Mouse (Mus musculus): Measurements from ENCODE around the gene Fmnl1. TPM values are rescaled to one million over a fixed set of nuclear protein-coding genes. Genes with fewer than 3 reads are reported as not detected.

Fmnl1 gene
- polyA plus RNA-seq, 1 experiment = 235 TPM

GRCm38 (mm10) chr11:103223951-103224456 lies 53.1 kb downstream of the Fmnl1 start:
- Histone ChIP-seq H3K4me3 (ENCODE audit: control insufficient read depth, insufficient read depth, low read length) (no peak overlapping the region), H3K27ac (ENCODE audit: control insufficient read depth, insufficient read depth, low read length) (no peak overlapping the region), H3K36me3 (ENCODE audit: control insufficient read depth, insufficient read depth, low read length) (peaks cover 43% of the 10 kb centered on the region), H3K27me3 (ENCODE audit: control insufficient read depth, insufficient read depth, low read length) (no peaks in the 10 kb centered on the region), H3K4me1 (replicated peaks; ENCODE audit: control insufficient read depth, insufficient read depth, low read length) (no peaks in the 10 kb centered on the region)
- no peak for TF ChIP-seq POLR2A (IDR thresholded peaks at IDR 0.05; ENCODE audit: control insufficient read depth, extremely low read depth, insufficient read depth, low read length, poor library complexity)
- TF ChIP-seq CTCF (IDR thresholded peaks at IDR 0.05; ENCODE audit: borderline replicate concordance, control insufficient read depth, extremely low read depth, insufficient read depth, low read length, poor library complexity) = no peak
- WGBS = 93% methylated on average over 18 of the region's 18 CpGs
- DNase-seq = no peak

- TF ChIP-seq POLR2A (IDR thresholded peaks at IDR 0.05; ENCODE audit: control insufficient read depth, extremely low read depth, insufficient read depth, low read length, poor library complexity) (no peak), CTCF (IDR thresholded peaks at IDR 0.05; ENCODE audit: borderline replicate concordance, control insufficient read depth, extremely low read depth, insufficient read depth, low read length, poor library complexity) (no peak)
- Histone ChIP-seq H3K36me3 (ENCODE audit: control insufficient read depth, insufficient read depth, low read length) (peaks cover 53% of the 10 kb centered on the region), H3K4me3 (ENCODE audit: control insufficient read depth, insufficient read depth, low read length) (no peak overlapping the region), H3K4me1 (replicated peaks; ENCODE audit: control insufficient read depth, insufficient read depth, low read length) (no peaks in the 10 kb centered on the region), H3K27me3 (ENCODE audit: control insufficient read depth, insufficient read depth, low read length) (no peaks in the 10 kb centered on the region), H3K27ac (ENCODE audit: control insufficient read depth, insufficient read depth, low read length) (no peak overlapping the region)
- no peak for DNase-seq
- 97% methylated on average over 2 of the region's 2 CpGs for WGBS
Measured at GRCm38 (mm10) chr11:103229608-103230007, 58.7 kb downstream of the Fmnl1 start.

- Histone ChIP-seq H3K4me3 (ENCODE audit: control insufficient read depth, insufficient read depth, low read length) (no peak overlapping the region), H3K27ac (ENCODE audit: control insufficient read depth, insufficient read depth, low read length) (no peak overlapping the region), H3K4me1 (replicated peaks; ENCODE audit: control insufficient read depth, insufficient read depth, low read length) (no peaks in the 10 kb centered on the region), H3K36me3 (ENCODE audit: control insufficient read depth, insufficient read depth, low read length) (peaks cover 43% of the 10 kb centered on the region), H3K27me3 (ENCODE audit: control insufficient read depth, insufficient read depth, low read length) (no peaks in the 10 kb centered on the region)
- 98% methylated on average over 19 of the region's 19 CpGs for WGBS
- TF ChIP-seq POLR2A (IDR thresholded peaks at IDR 0.05; ENCODE audit: control insufficient read depth, extremely low read depth, insufficient read depth, low read length, poor library complexity) (no peak), CTCF (IDR thresholded peaks at IDR 0.05; ENCODE audit: borderline replicate concordance, control insufficient read depth, extremely low read depth, insufficient read depth, low read length, poor library complexity) (no peak)
- DNase-seq = no peak
Measured at GRCm38 (mm10) chr11:103230626-103231025, 59.7 kb downstream of the Fmnl1 start.

DNA sequence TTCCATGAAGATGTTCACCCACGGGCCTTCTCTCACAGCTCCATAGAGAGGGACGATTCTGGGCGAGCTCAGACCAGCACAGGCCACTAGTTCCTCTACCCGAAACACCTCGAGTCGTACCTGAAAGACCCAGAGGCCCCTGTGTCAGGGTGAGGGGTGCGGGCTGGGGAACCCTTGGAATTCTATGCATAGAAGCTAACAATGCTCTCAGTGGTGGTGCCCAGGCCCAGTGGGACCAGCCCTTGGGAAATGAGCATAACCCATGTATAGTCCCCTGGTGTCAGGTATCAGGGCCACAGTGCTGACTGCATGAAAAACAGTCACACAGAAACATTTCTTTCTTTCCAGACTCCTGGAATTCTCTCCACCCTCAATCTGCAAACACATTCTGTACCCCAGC lies 60.5 kb downstream of the Fmnl1 start:
- WGBS = 98% methylated on average over 7 of the region's 7 CpGs

DNA sequence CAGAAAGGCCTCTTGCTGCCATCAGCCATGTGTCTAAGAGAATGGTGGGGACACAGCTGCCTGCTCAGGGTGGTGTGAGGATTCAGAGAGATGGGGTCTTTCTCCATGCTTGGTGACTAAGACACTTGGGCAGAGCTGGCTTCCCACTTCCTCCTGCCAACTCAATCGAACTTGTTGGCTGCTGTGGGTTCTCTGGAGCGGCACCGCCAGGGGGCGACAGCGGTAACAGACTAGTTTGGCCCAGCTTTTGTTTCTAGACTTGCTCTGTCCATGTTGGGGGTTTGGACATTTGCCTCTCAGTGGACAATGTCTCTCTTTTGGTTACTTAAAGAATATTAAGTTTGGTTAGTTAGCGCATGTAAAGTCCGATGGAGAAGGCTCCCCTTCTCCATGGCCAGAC lies 62.1 kb downstream of the Fmnl1 start:
- Histone ChIP-seq H3K4me1 (replicated peaks; ENCODE audit: control insufficient read depth, insufficient read depth, low read length) (no peaks in the 10 kb centered on the region), H3K27ac (ENCODE audit: control insufficient read depth, insufficient read depth, low read length) (no peak overlapping the region), H3K36me3 (ENCODE audit: control insufficient read depth, insufficient read depth, low read length) (peaks cover 30% of the 10 kb centered on the region), H3K4me3 (ENCODE audit: control insufficient read depth, insufficient read depth, low read length) (no peak overlapping the region), H3K27me3 (ENCODE audit: control insufficient read depth, insufficient read depth, low read length) (no peaks in the 10 kb centered on the region)
- TF ChIP-seq CTCF (IDR thresholded peaks at IDR 0.05; ENCODE audit: borderline replicate concordance, control insufficient read depth, extremely low read depth, insufficient read depth, low read length, poor library complexity) (peak; percentile 94), POLR2A (IDR thresholded peaks at IDR 0.05; ENCODE audit: control insufficient read depth, extremely low read depth, insufficient read depth, low read length, poor library complexity) (no peak)
- DNase-seq = peak; percentile 84
- 30% methylated on average over 7 of the region's 7 CpGs for WGBS

More for the DNA sequence above, 60.5 kb downstream of the Fmnl1 start:
- TF ChIP-seq CTCF (IDR thresholded peaks at IDR 0.05; ENCODE audit: borderline replicate concordance, control insufficient read depth, extremely low read depth, insufficient read depth, low read length, poor library complexity) = no peak
- TF ChIP-seq POLR2A (IDR thresholded peaks at IDR 0.05; ENCODE audit: control insufficient read depth, extremely low read depth, insufficient read depth, low read length, poor library complexity) = no peak
- H3K4me1 ChIP-seq (replicated peaks; ENCODE audit: control insufficient read depth, insufficient read depth, low read length) = no peaks in the 10 kb centered on the region
- no peaks in the 10 kb centered on the region for H3K27me3 ChIP-seq (ENCODE audit: control insufficient read depth, insufficient read depth, low read length)
- no peak overlapping the region for H3K4me3 ChIP-seq (ENCODE audit: control insufficient read depth, insufficient read depth, low read length)
- no peak overlapping the region for H3K27ac ChIP-seq (ENCODE audit: control insufficient read depth, insufficient read depth, low read length)
- DNase-seq = no peak
- peaks cover 35% of the 10 kb centered on the region for H3K36me3 ChIP-seq (ENCODE audit: control insufficient read depth, insufficient read depth, low read length)

GRCm38 (mm10) chr11:103234447-103234846 lies 63.5 kb downstream of the Fmnl1 start:
- peaks cover 41% of the 10 kb centered on the region for H3K36me3 ChIP-seq (ENCODE audit: control insufficient read depth, insufficient read depth, low read length)
- H3K27me3 ChIP-seq (ENCODE audit: control insufficient read depth, insufficient read depth, low read length) = no peaks in the 10 kb centered on the region
- WGBS = 85% methylated on average over 1 of the region's 1 CpGs
- H3K4me3 ChIP-seq (ENCODE audit: control insufficient read depth, insufficient read depth, low read length) = no peak overlapping the region
- TF ChIP-seq CTCF (IDR thresholded peaks at IDR 0.05; ENCODE audit: borderline replicate concordance, control insufficient read depth, extremely low read depth, insufficient read depth, low read length, poor library complexity) = no peak
- no peak for TF ChIP-seq POLR2A (IDR thresholded peaks at IDR 0.05; ENCODE audit: control insufficient read depth, extremely low read depth, insufficient read depth, low read length, poor library complexity)
- H3K4me1 ChIP-seq (replicated peaks; ENCODE audit: control insufficient read depth, insufficient read depth, low read length) = no peaks in the 10 kb centered on the region
- H3K27ac ChIP-seq (ENCODE audit: control insufficient read depth, insufficient read depth, low read length) = no peak overlapping the region
- no peak for DNase-seq

DNA sequence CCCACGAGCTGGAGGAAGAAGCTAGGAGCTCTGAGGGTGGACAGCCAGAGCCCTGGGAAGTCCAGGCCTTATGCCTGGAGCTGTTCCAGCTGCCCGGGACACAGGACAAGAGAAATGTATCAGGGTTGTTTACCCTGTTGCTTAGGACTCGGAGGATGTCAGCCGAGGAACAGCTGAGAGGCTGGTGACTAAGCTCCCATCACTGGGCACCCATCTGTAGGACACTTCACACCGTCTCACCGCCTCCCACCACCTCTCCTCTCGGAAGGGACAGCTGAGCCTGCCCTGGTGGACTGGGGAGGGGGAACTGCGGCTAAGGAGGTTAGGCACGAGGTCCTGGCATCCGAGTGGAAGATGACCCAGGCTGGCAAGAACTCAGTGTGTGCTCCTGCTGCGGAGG lies 64.8 kb downstream of the Fmnl1 start:
- H3K4me3 ChIP-seq (ENCODE audit: control insufficient read depth, insufficient read depth, low read length) = no peak overlapping the region
- no peak for DNase-seq
- WGBS = 91% methylated on average over 11 of the region's 11 CpGs
- H3K27ac ChIP-seq (ENCODE audit: control insufficient read depth, insufficient read depth, low read length) = no peak overlapping the region
- peaks cover 4% of the 10 kb centered on the region for H3K4me1 ChIP-seq (replicated peaks; ENCODE audit: control insufficient read depth, insufficient read depth, low read length)
- no peaks in the 10 kb centered on the region for H3K27me3 ChIP-seq (ENCODE audit: control insufficient read depth, insufficient read depth, low read length)
- H3K36me3 ChIP-seq (ENCODE audit: control insufficient read depth, insufficient read depth, low read length) = peaks cover 39% of the 10 kb centered on the region
- no peak for TF ChIP-seq CTCF (IDR thresholded peaks at IDR 0.05; ENCODE audit: borderline replicate concordance, control insufficient read depth, extremely low read depth, insufficient read depth, low read length, poor library complexity)
- no peak for TF ChIP-seq POLR2A (IDR thresholded peaks at IDR 0.05; ENCODE audit: control insufficient read depth, extremely low read depth, insufficient read depth, low read length, poor library complexity)

All from thymus, adult 2 months (tissue).